Mouse (Mus musculus) heart, embryonic 16.5 days (tissue): ENCODE results near the gene Taf3. TPM values are rescaled to one million over a fixed set of nuclear protein-coding genes. Genes with fewer than 3 reads are reported as not detected.

Source experiments
- ATAC-seq: fragments of 200-750 bp; cut with Nextera tagmentation; replicated peaks from 2 replicates; pipeline ENCODE4 v1.8.0; 2017; ENCODE audit warnings: moderate number of reproducible peaks; ENCODE audit not compliant: insufficient read depth, low FRiP score; ENCODE audit errors: extremely low read depth
- H3K27ac ChIP-seq: fragments of 300-500 bp; sonication (generic); 2 replicates; pipeline ENCODE4 v1.5.1; 2014; ENCODE audit warnings: mild to moderate bottlenecking, low read length, control low read depth, moderate library complexity
- H3K27me3 ChIP-seq: fragments of 300-500 bp; sonication (generic); 2 replicates; pipeline ENCODE4 v1.6.1; 2014; ENCODE audit warnings: low read length, mixed read lengths; ENCODE audit not compliant: control insufficient read depth, insufficient read depth
- H3K36me3 ChIP-seq: fragments of 300-500 bp; sonication (generic); 2 replicates; pipeline ENCODE4 v1.6.1; 2014; ENCODE audit not compliant: control insufficient read depth, insufficient read depth
- H3K4me1 ChIP-seq: fragments of 300-500 bp; sonication (generic); 2 replicates; pipeline ENCODE4 v1.6.1; 2014; ENCODE audit warnings: low read length, mixed read lengths; ENCODE audit not compliant: control insufficient read depth, insufficient read depth
- H3K4me2 ChIP-seq: fragments of 300-500 bp; sonication (generic); 2 replicates; pipeline ENCODE4 v1.6.1; 2014; ENCODE audit warnings: low read depth, mild to moderate bottlenecking, control low read depth, low read length
- H3K4me3 ChIP-seq: fragments of 300-500 bp; sonication (generic); 2 replicates; pipeline ENCODE4 v1.5.1; 2014; ENCODE audit warnings: mild to moderate bottlenecking, control low read depth, low read length
- H3K9ac ChIP-seq: fragments of 300-500 bp; sonication (generic); 2 replicates; pipeline ENCODE4 v1.6.1; 2014; ENCODE audit warnings: low read length, control low read depth
- H3K9me3 ChIP-seq: fragments of 300-500 bp; sonication (generic); replicated peaks from 2 replicates; pipeline ENCODE4 v1.6.1; 2016; ENCODE audit warnings: low read length; ENCODE audit not compliant: control insufficient read depth
- WGBS: fragments of 180-500 bp; shearing (Covaris S2); extraction: QIAGEN DNeasy Blood & Tissue Kit; methylation state at CpG from one replicate; pipeline ENCODE4 v1.1.7; 2014; 5-methylcytosine and 5-hydroxymethylcytosine counted together
- polyA plus RNA-seq: library from polyadenylated mRNA; unstranded; fragments of >200 nt; fragmentation: Nextera tagmentation; extraction: Ambion mirVana; gene quantifications from 2 replicates; pipeline ENCODE4 v1.2.1, GENCODE M21; 2015

The Taf3 gene
- polyA plus RNA-seq, 1 experiment from 2014 or later, result 8.3 TPM

- peaks cover 13% of the 10 kb centered on the region for H3K4me1 ChIP-seq
- no peak overlapping the region for H3K4me3 ChIP-seq
- H3K9ac ChIP-seq, result no peak overlapping the region
- ATAC-seq, result peak; percentile 72
- peak overlapping the region; percentile 73 for H3K27ac ChIP-seq
- no peaks in the 10 kb centered on the region for H3K36me3 ChIP-seq
- no peaks in the 10 kb centered on the region for H3K9me3 ChIP-seq
- H3K27me3 ChIP-seq, result no peaks in the 10 kb centered on the region
- 27% methylated on average over 3 of the region's 3 CpGs for WGBS
- peak overlapping the region; percentile 0; the same call in 1 of the 2 replicates for H3K4me2 ChIP-seq
Observed at GRCm38 (mm10) chr2:9970579-9970978, 77.8 kb downstream of the Taf3 start.

DNA sequence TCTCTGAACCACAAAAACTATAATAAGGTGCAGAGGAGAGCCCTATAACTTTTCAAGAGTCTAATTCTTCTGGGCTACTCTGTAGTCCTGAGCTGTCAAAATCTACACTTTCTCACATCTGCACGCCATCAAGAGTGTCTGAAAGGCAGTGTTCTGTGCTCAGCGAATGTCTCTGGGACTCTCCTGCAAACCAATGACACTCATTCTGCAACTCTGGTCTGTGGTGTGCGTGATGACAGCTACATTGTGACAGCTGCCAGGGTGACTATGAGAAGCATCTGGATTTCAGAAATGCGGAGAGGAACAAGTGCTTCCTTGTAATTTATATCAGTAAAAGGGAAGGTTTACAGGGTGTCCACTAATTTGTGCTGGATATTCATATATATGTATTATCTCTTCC is 78.2 kb downstream of the Taf3 start:
- peak overlapping the region; percentile 73 for H3K27ac ChIP-seq
- ATAC-seq, result peak; percentile 82
- H3K36me3 ChIP-seq, result no peaks in the 10 kb centered on the region
- no peaks in the 10 kb centered on the region for H3K9me3 ChIP-seq
- peak overlapping the region; percentile 0; the same call in 1 of the 2 replicates for H3K4me2 ChIP-seq
- peaks cover 13% of the 10 kb centered on the region for H3K4me1 ChIP-seq
- no peak overlapping the region for H3K4me3 ChIP-seq
- 31% methylated on average over 4 of the region's 4 CpGs for WGBS
- no peak overlapping the region for H3K9ac ChIP-seq
- H3K27me3 ChIP-seq, result no peaks in the 10 kb centered on the region

DNA sequence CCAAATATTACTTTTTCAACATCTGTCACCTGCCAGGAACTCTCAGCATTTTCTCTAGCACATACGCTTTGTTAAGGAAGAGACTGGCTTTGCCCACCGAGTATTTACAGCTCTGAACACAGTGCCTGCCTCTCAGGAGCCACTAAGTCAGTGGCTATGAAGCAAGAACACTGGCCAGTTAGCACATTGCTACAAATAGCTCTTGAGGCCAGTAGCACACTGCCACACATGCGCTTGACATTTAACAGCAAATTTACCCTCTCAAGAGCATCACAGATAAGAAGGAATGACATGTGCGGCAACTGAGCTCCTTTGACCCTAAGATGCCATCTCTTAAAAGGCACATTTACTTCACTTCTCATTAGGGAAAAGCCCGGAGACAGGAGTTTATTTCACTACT is 78.7 kb downstream of the Taf3 start:
- no peak overlapping the region for H3K4me2 ChIP-seq
- no peak overlapping the region for H3K9ac ChIP-seq
- no peaks in the 10 kb centered on the region for H3K9me3 ChIP-seq
- no peaks in the 10 kb centered on the region for H3K36me3 ChIP-seq
- H3K27ac ChIP-seq, result peak overlapping the region; percentile 73
- peak; percentile 70 for ATAC-seq
- H3K4me1 ChIP-seq, result peaks cover 13% of the 10 kb centered on the region
- WGBS, result 30% methylated on average over 5 of the region's 5 CpGs
- no peaks in the 10 kb centered on the region for H3K27me3 ChIP-seq
- H3K4me3 ChIP-seq, result no peak overlapping the region

- H3K9ac ChIP-seq, result no peak overlapping the region
- no peak overlapping the region for H3K27ac ChIP-seq
- WGBS, result 18% methylated on average over 1 of the region's 1 CpGs
- peaks cover 19% of the 10 kb centered on the region for H3K4me1 ChIP-seq
- no peak overlapping the region for H3K4me2 ChIP-seq
- ATAC-seq, result no peak
- H3K9me3 ChIP-seq, result no peaks in the 10 kb centered on the region
- H3K27me3 ChIP-seq, result no peaks in the 10 kb centered on the region
- no peak overlapping the region for H3K4me3 ChIP-seq
- no peaks in the 10 kb centered on the region for H3K36me3 ChIP-seq
Observed at GRCm38 (mm10) chr2:9966634-9967033, 81.8 kb downstream of the Taf3 start.

DNA sequence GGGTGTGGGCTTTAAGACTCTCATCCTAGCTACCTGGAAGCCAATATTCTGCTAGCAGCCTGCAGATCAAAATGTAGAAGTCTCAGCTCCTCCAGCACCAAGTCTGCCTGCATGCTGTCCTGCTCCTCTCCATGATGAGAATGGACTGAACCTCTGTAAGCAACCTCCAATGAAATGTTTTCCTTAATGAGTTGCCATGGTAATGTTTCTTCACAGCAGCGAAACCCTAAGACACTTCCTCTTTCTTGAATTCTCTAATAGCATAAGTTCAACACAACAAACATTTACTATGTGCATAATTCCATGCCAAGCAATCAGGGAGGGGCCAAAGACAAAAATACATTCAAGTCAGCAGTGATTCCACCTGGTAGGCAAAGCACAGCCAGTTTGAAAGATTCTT is 82.8 kb downstream of the Taf3 start:
- ATAC-seq, result no peak
- H3K36me3 ChIP-seq, result no peaks in the 10 kb centered on the region

GRCm38 (mm10) chr2:9962871-9963270 is 85.5 kb downstream of the Taf3 start:
- Histone ChIP-seq H3K27ac (no peak overlapping the region), H3K9me3 (no peaks in the 10 kb centered on the region), H3K4me1 (peaks cover 6% of the 10 kb centered on the region), H3K4me2 (no peak overlapping the region), H3K36me3 (no peaks in the 10 kb centered on the region), H3K4me3 (no peak overlapping the region), H3K9ac (no peak overlapping the region), H3K27me3 (no peaks in the 10 kb centered on the region)
- no peak for ATAC-seq

More for the DNA sequence above, 82.8 kb downstream of the Taf3 start:
- Histone ChIP-seq H3K27me3 (no peaks in the 10 kb centered on the region), H3K9ac (no peak overlapping the region), H3K4me3 (no peak overlapping the region), H3K4me1 (peaks cover 13% of the 10 kb centered on the region), H3K27ac (no peak overlapping the region), H3K9me3 (no peaks in the 10 kb centered on the region), H3K4me2 (no peak overlapping the region)
- 83% methylated on average over 1 of the region's 1 CpGs for WGBS

DNA sequence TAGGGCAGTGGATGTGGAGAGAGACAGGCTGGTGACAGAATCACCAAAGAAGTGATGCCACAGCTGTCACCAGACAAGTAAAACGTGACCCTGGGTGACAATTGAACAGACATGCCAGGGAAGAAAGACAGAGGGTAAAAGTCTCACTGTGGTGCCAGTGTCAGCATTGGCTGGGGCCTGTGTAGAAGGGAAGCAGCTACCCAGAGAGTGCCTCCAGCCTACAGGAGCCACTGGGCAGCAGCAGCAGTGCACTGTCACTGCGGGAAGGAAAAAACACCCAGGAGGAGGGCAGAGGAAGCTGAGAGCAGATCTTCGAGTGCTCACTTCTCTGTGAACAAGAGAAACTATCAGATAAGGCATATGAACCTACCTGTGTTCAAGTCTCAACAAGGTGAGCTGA is 86.7 kb downstream of the Taf3 start:
- ATAC-seq, result no peak
- H3K4me1 ChIP-seq, result peaks cover 6% of the 10 kb centered on the region
- WGBS, result 35% methylated on average over 3 of the region's 3 CpGs
- H3K27me3 ChIP-seq, result no peaks in the 10 kb centered on the region
- no peaks in the 10 kb centered on the region for H3K36me3 ChIP-seq
- H3K9ac ChIP-seq, result 0 out of 2 replicates have a peak overlapping the region, but pooled peaks have one; percentile 15
- H3K4me2 ChIP-seq, result no peak overlapping the region
- no peak overlapping the region for H3K27ac ChIP-seq
- H3K9me3 ChIP-seq, result no peaks in the 10 kb centered on the region
- no peak overlapping the region for H3K4me3 ChIP-seq

DNA sequence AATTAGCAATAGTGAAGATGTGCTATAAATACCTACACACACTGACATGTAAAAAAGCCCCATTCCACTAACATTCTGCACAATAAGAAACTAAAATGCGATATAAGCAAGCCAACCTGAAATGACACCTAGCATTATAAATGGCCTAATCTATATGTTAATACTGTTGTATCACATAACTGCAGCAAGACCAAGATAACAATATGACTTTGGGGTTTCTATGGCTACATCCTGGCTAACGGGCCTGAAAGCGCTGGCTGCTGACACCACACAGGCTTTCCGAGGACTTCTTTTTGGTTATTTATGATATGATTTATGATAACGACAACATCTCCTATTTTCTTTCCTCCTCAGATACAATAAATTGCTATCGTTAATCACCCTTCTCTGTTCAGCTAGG is 90.4 kb downstream of the Taf3 start:
- ATAC-seq, result no peak
- H3K36me3 ChIP-seq, result no peaks in the 10 kb centered on the region
- 89% methylated on average over 6 of the region's 6 CpGs for WGBS

DNA sequence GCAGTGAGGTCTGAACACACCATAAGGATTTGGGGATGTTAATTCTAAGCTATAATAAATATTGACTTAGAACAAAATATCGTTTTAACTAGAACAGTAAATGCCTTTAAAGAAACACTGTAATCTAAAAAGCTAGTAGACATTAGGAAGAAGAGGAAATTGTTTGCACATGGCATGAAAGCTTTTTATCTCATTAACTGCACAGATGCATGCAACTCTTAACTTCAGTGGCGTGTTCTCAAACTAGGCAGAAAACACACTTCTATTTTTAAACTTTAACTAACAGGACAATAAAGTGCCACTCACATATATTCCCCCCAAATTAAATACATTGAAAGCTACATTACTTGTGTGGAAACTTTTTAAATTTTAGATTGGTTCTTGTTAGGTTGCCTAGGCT is 91.8 kb downstream of the Taf3 start:
- Histone ChIP-seq H3K27ac (no peak overlapping the region), H3K27me3 (no peaks in the 10 kb centered on the region), H3K9ac (no peak overlapping the region), H3K4me1 (no peaks in the 10 kb centered on the region; the same call in none of the 2 replicates), H3K36me3 (peaks cover 2% of the 10 kb centered on the region; the same call in 1 of the 2 replicates), H3K4me2 (no peak overlapping the region), H3K9me3 (no peaks in the 10 kb centered on the region), H3K4me3 (no peak overlapping the region)
- 38% methylated on average over 2 of the region's 2 CpGs for WGBS
- no peak for ATAC-seq

More for the DNA sequence above, 90.4 kb downstream of the Taf3 start:
- H3K9me3 ChIP-seq, result no peaks in the 10 kb centered on the region
- H3K4me2 ChIP-seq, result no peak overlapping the region
- no peak overlapping the region for H3K4me3 ChIP-seq
- no peak overlapping the region for H3K9ac ChIP-seq
- no peaks in the 10 kb centered on the region for H3K27me3 ChIP-seq
- no peak overlapping the region for H3K27ac ChIP-seq
- peaks cover 6% of the 10 kb centered on the region for H3K4me1 ChIP-seq
